Mouse (Mus musculus) liver, embryonic 14.5 days (tissue): ENCODE data around the gene Copz2.

Source experiments
- CTCF ChIP-seq: IDR thresholded peaks from 2 replicates; pipeline ENCODE4 v1.5.1; 2016; ENCODE audit warnings: antibody characterized with exemption, low read depth, control low read depth
- EP300 ChIP-seq: IDR thresholded peaks from 2 replicates; pipeline ENCODE4 v1.6.1; 2016; ENCODE audit warnings: antibody characterized with exemption, low read depth

- TF ChIP-seq EP300 (no peak), CTCF (no peak)
Measured at GRCm38 (mm10) chr11:96908594-96908993, 58.9 kb downstream of the Copz2 start.
